Mouse (Mus musculus) heart, embryonic 11.5 days (tissue): ENCODE results near the gene Gm10401. TPM values are rescaled to one million over a fixed set of nuclear protein-coding genes. Genes with fewer than 3 reads are reported as not detected.

Source experiments
- ATAC-seq: fragments of 200-750 bp; cut with Nextera tagmentation; replicated peaks from 2 replicates; pipeline ENCODE4 v1.8.0; 2017; ENCODE audit warnings: moderate library complexity; ENCODE audit not compliant: insufficient number of reproducible peaks, low FRiP score, low TSS enrichment
- H3K27ac ChIP-seq: fragments of 300-500 bp; sonication (generic); 2 replicates; pipeline ENCODE4 v1.5.1; 2014; ENCODE audit warnings: mild to moderate bottlenecking, low read depth, low read length
- H3K27me3 ChIP-seq: fragments of 300-500 bp; sonication (generic); 2 replicates; pipeline ENCODE4 v1.6.1; 2014; ENCODE audit warnings: mild to moderate bottlenecking, low read length, mixed read lengths; ENCODE audit not compliant: control insufficient read depth, insufficient read depth
- H3K36me3 ChIP-seq: fragments of 300-500 bp; sonication (generic); 2 replicates; pipeline ENCODE4 v1.6.1; 2014; ENCODE audit warnings: mild to moderate bottlenecking, low read length, moderate library complexity, mixed read lengths; ENCODE audit not compliant: control insufficient read depth, insufficient read depth
- H3K4me1 ChIP-seq: fragments of 300-500 bp; sonication (generic); 2 replicates; pipeline ENCODE4 v1.6.1; 2014; ENCODE audit warnings: low read length; ENCODE audit not compliant: control insufficient read depth, insufficient read depth
- H3K4me2 ChIP-seq: fragments of 300-500 bp; sonication (generic); 2 replicates; pipeline ENCODE4 v1.6.1; 2014; ENCODE audit warnings: mild to moderate bottlenecking, moderate library complexity
- H3K4me3 ChIP-seq: fragments of 300-500 bp; sonication (generic); 2 replicates; pipeline ENCODE4 v1.5.1; 2014; ENCODE audit warnings: low read depth, low read length
- H3K9ac ChIP-seq: fragments of 300-500 bp; sonication (generic); 2 replicates; pipeline ENCODE4 v1.6.1; 2014; ENCODE audit warnings: mild to moderate bottlenecking, low read depth, low read length, moderate library complexity
- H3K9me3 ChIP-seq: fragments of 300-500 bp; sonication (generic); replicated peaks from 2 replicates; pipeline ENCODE4 v1.6.1; 2016; ENCODE audit warnings: low read length; ENCODE audit not compliant: control insufficient read depth
- WGBS: fragments of 180-500 bp; shearing (Covaris S2); extraction: QIAGEN DNeasy Blood & Tissue Kit; methylation state at CpG from one replicate; pipeline ENCODE4 v1.1.7; 2014; ENCODE audit not compliant: insufficient replicate concordance; 5-methylcytosine and 5-hydroxymethylcytosine counted together
- polyA plus RNA-seq: library from polyadenylated mRNA; unstranded; fragments of >200 nt; fragmentation: Nextera tagmentation; extraction: Ambion mirVana; gene quantifications from 2 replicates; pipeline ENCODE4 v1.2.1, GENCODE M21; 2014

Gm10401 gene
- polyA plus RNA-seq, 1 experiment from 2014 or later, result 19.1 TPM

- Histone ChIP-seq H3K4me1 (no peaks in the 10 kb centered on the region), H3K9ac (no peak overlapping the region), H3K4me2 (no peak overlapping the region), H3K36me3 (peaks cover 7% of the 10 kb centered on the region; the same call in 1 of the 2 replicates), H3K27ac (no peak overlapping the region), H3K27me3 (no peaks in the 10 kb centered on the region), H3K4me3 (no peak overlapping the region), H3K9me3 (no peaks in the 10 kb centered on the region)
- WGBS, result 69% methylated on average over 3 of the region's 3 CpGs
- ATAC-seq, result no peak
Measured at GRCm38 (mm10) chr5:115140726-115141125, 42.6 kb upstream of the Gm10401 start.

DNA sequence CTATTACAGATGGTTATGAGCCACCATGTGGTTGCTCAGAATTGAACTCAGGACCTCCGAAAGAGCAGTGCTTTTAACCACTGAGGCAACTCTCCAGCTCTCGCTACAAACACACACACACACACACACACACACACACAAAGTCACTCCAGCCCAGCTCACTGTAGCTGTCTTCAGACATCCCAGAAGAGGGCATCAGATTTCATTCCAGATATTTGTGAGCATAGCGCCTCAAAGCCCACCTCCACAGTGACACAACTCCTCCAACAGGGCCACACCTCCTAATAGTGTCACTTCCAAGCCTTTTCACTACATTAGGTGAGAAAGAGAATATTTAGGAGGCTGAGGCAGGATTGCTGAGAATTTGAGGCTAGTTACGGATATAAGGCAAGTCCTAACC, 41.0 kb upstream of the Gm10401 start:
- 62% methylated on average over 4 of the region's 4 CpGs for WGBS
- no peak overlapping the region for H3K4me3 ChIP-seq
- H3K9ac ChIP-seq, result no peak overlapping the region
- H3K27me3 ChIP-seq, result no peaks in the 10 kb centered on the region
- no peak for ATAC-seq
- H3K4me1 ChIP-seq, result no peaks in the 10 kb centered on the region
- H3K9me3 ChIP-seq, result no peaks in the 10 kb centered on the region
- no peak overlapping the region for H3K4me2 ChIP-seq
- peaks cover 5% of the 10 kb centered on the region; the same call in 1 of the 2 replicates for H3K36me3 ChIP-seq
- no peak overlapping the region for H3K27ac ChIP-seq

DNA sequence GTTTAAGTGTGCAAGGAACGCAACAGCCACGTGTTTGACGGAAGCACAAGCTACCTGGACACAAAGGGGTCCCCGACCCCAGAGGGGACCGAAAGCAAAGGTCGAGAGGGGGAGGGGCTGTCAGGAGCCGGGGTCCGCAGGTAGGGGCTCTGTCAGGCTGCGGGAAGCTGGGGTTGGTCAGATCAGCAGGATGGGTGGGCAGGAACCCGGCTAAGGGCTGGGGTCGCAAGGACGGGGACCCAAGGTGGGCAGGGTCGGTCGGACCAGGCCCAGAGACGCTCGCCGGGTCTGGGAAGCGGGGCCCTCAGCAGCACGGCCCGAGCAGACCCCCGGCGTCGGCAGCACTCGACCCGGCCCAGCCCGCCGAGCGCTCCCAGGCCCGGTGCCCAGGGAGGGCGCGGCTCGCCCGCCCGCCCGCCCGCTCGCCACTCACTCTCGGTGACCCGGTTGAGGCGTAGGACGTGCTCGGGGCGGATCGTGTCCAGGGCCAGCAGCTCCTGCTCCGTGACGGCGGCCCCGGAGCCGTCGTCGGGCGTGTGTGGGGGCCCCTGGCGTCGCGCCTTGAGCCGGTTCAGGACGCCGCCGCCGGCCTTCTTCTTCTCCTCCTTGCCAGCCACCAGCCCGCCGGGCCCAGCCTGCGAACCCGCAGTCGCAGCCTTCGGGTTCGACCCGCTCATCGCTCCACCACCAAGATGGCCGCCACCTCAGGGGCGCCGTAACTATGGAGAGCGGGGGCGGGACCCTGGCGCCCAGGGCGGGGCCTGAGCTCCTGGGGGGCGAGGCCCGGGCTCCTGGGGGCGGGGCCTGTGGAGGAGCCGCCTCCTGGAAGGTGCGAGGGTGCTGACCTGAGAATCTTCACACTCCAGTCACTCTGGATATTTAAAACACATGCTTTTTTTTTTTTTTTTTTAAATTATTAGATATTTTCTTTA, 36.4 kb upstream of the Gm10401 start, which contains the start of gene Unc119b:
Gene Unc119b, minus strand, starts transcription at position 742 of the 932 bp plus-strand sequence.
- H3K9me3 ChIP-seq, result no peaks in the 10 kb centered on the region
- peak; percentile 91 for ATAC-seq
- peak within 1 kb of the TSS; percentile 99 for H3K4me2 ChIP-seq
- H3K4me3 ChIP-seq, result peak within 1 kb of the TSS; percentile 92
- H3K4me1 ChIP-seq, result peaks cover 3% of the 10 kb centered on the region
- peaks cover 7% of the 10 kb centered on the region for H3K36me3 ChIP-seq
- H3K9ac ChIP-seq, result peak within 1 kb of the TSS; percentile 81
- under 1% methylated on average over 58 of the region's 81 CpGs for WGBS
- no peaks in the 10 kb centered on the region for H3K27me3 ChIP-seq
- H3K27ac ChIP-seq, result no peak within 1 kb of the TSS; the same call in 1 of the 2 replicates

DNA sequence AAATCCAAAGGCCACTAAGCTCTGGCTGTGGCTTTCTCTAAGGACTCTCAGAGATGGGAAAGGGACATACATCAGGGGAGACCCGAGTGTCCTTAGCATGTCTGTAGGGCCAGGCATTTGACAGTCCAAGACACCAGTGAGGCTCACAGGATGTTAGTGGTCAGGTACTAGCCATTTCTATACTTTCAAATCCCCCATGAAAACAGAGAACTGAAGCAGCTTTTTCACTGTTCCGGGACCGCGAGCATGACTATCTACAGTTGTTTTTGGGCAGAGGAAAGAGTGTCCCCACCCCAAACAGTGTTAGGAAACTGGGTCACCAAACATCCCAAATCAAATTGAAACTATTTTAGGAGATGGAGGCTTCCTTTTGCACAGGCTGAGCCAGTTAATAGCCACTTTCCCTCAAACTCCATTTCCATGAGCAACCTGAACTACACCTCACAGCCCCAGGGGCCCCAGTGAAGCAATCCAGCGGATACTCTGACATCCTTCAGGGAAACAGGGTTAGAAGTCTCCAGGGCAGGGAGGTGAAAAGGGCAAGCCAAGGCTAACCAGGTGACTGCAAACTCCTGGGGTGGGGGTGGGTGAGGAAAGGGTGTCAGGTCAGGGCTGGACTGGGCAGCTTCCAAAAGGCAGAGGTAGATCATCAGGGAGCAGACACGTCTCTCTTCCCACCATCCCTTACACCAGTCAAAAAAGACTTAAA, 35.4 kb upstream of the Gm10401 start:
- ATAC-seq, result no peak
- Histone ChIP-seq H3K27me3 (no peaks in the 10 kb centered on the region), H3K4me1 (peaks cover 3% of the 10 kb centered on the region), H3K9ac (peak overlapping the region; percentile 81), H3K27ac (no peak overlapping the region), H3K36me3 (peaks cover 8% of the 10 kb centered on the region), H3K4me2 (peak overlapping the region; percentile 99), H3K4me3 (peak overlapping the region; percentile 92), H3K9me3 (no peaks in the 10 kb centered on the region)
- WGBS, result 63% methylated on average over 6 of the region's 6 CpGs

DNA sequence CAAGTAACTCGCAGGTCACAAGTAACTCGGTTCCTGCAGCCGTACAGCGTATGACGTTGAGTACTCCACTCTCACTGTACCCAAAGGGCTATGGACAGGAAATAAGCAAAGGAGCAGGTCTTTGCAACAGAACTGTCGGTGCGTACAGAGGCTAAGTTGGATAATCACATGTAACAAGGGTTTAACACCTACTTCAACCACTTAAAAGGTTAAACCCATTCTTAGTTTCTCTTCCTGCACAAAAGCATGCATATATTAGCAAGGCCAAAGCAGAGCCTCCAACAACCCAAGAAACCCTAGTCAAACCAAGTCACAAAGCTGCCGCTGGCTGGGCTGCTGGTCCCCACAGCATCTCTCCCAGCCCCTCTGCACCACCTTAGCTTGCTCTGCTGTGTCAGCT, 34.4 kb upstream of the Gm10401 start:
- Histone ChIP-seq H3K9me3 (no peaks in the 10 kb centered on the region), H3K4me3 (no peak overlapping the region), H3K4me2 (no peak overlapping the region), H3K36me3 (peaks cover 12% of the 10 kb centered on the region), H3K4me1 (peaks cover 3% of the 10 kb centered on the region), H3K9ac (no peak overlapping the region), H3K27ac (no peak overlapping the region), H3K27me3 (no peaks in the 10 kb centered on the region)
- ATAC-seq, result no peak
- 81% methylated on average over 8 of the region's 8 CpGs for WGBS

DNA sequence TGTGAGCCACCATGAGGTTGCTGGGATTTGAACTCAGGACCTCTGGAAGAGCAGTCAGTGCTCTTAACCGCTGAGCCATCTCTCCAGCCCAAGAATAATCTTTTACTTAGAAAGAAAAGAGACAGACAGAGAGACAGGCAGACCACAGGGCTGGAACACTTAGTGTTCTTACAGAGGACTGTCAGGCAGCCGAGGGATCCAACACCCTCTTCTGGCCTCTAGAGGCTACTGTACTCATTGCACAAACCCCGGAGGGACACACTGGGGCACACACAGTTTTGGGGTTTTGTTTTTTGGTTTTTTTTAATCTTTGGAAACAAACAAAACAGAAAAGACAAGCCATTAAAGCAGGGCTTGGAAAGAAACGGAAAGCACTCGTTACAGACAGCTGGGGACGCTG, 31.2 kb upstream of the Gm10401 start:
- WGBS, result 86% methylated on average over 6 of the region's 6 CpGs
- ATAC-seq, result no peak
- H3K36me3 ChIP-seq, result peaks cover 20% of the 10 kb centered on the region

DNA sequence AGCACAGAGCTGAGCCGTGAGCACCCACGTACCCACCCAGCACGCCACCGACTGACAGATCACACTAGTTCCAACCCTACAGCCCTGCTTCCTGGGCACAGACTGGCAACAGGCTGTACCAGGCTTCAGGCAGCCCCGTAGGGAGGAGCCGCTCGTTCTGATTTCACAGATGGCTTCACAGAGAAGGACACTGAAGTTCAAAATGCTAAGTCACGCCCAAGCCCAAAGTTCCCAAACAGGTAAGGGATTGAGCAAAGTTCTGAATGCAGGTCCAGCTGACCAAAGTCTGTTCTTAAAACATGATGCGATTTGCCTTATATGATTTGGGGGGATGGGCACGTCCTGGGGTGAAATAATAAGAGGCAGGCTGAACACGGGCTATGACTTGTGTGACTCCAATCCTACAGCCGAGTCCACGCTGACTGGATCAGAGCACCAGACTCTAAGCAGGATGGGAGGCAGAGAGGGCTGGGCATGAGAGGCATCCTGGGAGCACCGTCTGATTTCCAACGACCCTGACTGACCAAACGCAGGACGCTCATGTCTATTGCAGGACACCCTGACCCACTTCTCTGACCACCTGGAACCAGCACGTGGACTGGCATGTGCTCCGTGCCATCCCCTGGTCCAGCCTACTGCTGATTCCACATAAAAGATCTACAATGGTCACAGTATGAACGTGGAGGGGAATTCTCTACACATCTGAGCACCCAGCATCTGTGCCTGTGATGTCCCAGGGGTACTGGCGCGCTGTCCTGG, 29.5 kb upstream of the Gm10401 start:
- Histone ChIP-seq H3K4me2 (no peak overlapping the region), H3K9me3 (no peaks in the 10 kb centered on the region), H3K4me3 (no peak overlapping the region), H3K36me3 (peaks cover 23% of the 10 kb centered on the region), H3K4me1 (no peaks in the 10 kb centered on the region), H3K9ac (no peak overlapping the region), H3K27me3 (no peaks in the 10 kb centered on the region), H3K27ac (no peak overlapping the region)
- no peak for ATAC-seq
- WGBS, result 89% methylated on average over 22 of the region's 22 CpGs

More for the DNA sequence above, 31.2 kb upstream of the Gm10401 start:
- H3K4me3 ChIP-seq, result no peak overlapping the region
- peaks cover 3% of the 10 kb centered on the region for H3K4me1 ChIP-seq
- no peaks in the 10 kb centered on the region for H3K27me3 ChIP-seq
- H3K9me3 ChIP-seq, result no peaks in the 10 kb centered on the region
- H3K4me2 ChIP-seq, result no peak overlapping the region
- no peak overlapping the region for H3K27ac ChIP-seq
- H3K9ac ChIP-seq, result no peak overlapping the region

GRCm38 (mm10) chr5:115126578-115127312, 28.6 kb upstream of the Gm10401 start:
- no peaks in the 10 kb centered on the region for H3K4me1 ChIP-seq
- no peak for ATAC-seq
- H3K4me3 ChIP-seq, result no peak overlapping the region
- peaks cover 23% of the 10 kb centered on the region for H3K36me3 ChIP-seq
- 85% methylated on average over 28 of the region's 28 CpGs for WGBS
- no peaks in the 10 kb centered on the region for H3K9me3 ChIP-seq
- H3K27me3 ChIP-seq, result no peaks in the 10 kb centered on the region
- H3K4me2 ChIP-seq, result no peak overlapping the region
- H3K27ac ChIP-seq, result no peak overlapping the region
- no peak overlapping the region for H3K9ac ChIP-seq
